Mouse (Mus musculus) brown adipose tissue, adult 24 weeks (tissue): ENCODE measurements around the gene Nfe2l2. TPM values are rescaled to one million over a fixed set of nuclear protein-coding genes. Genes with fewer than 3 reads are reported as not detected.
A peak's percentile ranks its signal among the peaks of the same experiment; 100 is the strongest.

Source experiments
- H3K27ac ChIP-seq: fragments of 200-500 bp; replicated peaks from 2 replicates; pipeline ENCODE4 v1.5.1; 2012; ENCODE audit warnings: low read depth, mild to moderate bottlenecking, low read length
- H3K4me1 ChIP-seq: fragments of 200-500 bp; 2 replicates; pipeline ENCODE4 v1.6.1; 2012; ENCODE audit warnings: low read length, mixed read lengths; ENCODE audit not compliant: control insufficient read depth, insufficient read depth, insufficient read length
- H3K4me3 ChIP-seq: fragments of 200-500 bp; 2 replicates; pipeline ENCODE4 v1.5.1; 2012; ENCODE audit warnings: low read depth, mild to moderate bottlenecking, low read length, moderate library complexity; ENCODE audit not compliant: insufficient read depth
- polyA plus RNA-seq: library from polyadenylated mRNA; stranded (reverse); fragments of >200 nt; gene quantifications from 2 replicates; pipeline ENCODE4 v1.2.4, GENCODE M21; 2012; ENCODE audit not compliant: missing spikeins, insufficient read depth, insufficient read length

Nfe2l2 gene
- 50.2 and 50.6 TPM in 2 replicates for polyA plus RNA-seq

DNA sequence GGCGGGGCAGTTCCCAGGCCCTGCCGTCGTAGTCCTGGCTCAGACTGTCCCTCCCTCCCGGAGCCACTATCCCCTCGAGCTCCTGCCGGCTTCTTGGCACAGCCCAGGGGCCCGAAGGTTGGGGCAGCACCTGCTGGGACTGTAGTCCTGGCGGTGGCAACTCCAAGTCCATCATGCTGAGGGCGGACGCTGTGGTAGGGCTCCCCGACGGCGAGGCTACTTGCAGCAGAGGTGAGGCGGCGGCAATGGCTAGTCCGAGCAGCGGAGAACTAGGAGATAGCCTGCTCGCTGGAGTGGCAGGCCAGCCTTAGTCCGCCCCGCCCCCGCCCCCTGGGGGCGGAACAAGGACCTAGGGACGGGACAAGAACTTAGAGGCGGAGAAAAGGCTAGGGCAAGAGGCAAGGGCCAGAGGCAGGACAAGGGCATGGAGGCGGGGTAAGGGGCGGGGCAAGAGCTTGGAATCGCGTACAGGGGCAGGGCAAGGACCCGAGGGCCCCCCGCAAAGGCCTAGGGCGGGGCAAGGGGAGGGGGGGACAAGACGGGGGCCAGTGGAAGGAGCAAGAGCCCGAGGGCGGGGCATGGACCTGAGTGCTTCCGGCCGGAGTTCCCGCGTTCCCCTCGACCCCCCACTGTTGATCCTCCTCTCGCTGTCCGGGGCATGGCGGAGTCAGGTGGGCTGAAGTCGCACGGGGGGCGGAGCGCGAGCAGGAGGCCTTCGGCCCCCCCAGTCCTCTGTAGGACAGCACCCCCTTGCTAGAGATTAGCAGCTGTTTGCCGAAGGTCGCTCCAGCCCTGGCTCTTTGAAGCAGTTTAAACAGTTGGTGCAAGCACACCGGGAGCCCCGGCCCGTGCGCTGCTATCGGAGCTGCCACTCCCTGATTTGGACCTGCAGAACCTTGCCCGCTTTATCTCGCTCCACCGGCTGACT, at the start of gene Nfe2l2:
Gene Nfe2l2, minus strand, starts transcription at position 408 of the 928 bp plus-strand sequence.
- Histone ChIP-seq H3K4me1 (peaks cover 13% of the 10 kb centered on the region; the same call in 1 of the 2 replicates), H3K4me3 (peak within 1 kb of the TSS; percentile 79), H3K27ac (peak within 1 kb of the TSS; percentile 96)

DNA sequence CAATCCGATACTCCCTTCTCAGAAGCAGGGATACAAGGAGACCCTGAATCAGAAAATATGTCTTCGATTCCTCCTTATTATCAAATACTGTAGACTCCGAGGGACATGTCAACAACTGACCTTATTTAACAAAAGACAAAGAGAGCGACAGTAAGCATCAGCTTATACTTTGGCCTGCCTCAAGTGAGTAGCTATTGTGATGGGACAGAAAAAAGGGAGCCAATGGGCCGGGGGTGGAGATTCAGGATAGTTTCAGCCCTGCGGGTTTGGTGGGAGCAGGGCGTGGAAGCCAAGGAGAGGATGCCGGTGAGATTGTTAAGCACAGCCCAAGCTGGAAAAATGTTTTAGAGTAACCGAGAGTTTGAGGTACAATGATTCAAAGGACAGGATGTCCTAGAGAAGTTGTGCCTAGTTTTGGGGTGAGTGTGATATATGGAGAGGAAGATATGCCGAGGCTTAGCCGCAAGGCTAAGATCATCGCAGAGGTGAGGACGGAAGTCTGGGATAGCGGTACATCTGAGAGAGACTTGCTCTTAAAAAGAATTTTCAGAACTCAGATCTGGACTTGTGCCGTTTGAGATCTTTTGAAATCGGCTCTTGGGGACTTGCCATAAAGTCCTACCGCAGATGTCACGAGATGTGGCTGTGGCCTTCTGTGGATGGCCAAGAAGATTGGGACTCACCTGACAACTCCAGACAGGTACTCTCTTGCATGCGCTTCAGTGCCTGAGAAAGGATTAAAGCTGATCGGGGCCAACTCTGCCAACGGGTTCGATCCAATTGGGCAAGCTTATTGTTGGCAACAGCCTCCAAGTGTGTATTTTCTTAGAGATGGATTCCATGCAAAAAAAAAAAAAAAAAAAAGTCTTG, 48.1 kb upstream of the Nfe2l2 start:
- H3K4me3 ChIP-seq, result no peak overlapping the region
- no peaks in the 10 kb centered on the region; the same call in 1 of the 2 replicates for H3K4me1 ChIP-seq
- no peak overlapping the region for H3K27ac ChIP-seq

GRCm38 (mm10) chr2:75751896-75752295, 47.5 kb upstream of the Nfe2l2 start:
- no peak overlapping the region for H3K27ac ChIP-seq
- no peaks in the 10 kb centered on the region; the same call in 1 of the 2 replicates for H3K4me1 ChIP-seq
- H3K4me3 ChIP-seq, result no peak overlapping the region

DNA sequence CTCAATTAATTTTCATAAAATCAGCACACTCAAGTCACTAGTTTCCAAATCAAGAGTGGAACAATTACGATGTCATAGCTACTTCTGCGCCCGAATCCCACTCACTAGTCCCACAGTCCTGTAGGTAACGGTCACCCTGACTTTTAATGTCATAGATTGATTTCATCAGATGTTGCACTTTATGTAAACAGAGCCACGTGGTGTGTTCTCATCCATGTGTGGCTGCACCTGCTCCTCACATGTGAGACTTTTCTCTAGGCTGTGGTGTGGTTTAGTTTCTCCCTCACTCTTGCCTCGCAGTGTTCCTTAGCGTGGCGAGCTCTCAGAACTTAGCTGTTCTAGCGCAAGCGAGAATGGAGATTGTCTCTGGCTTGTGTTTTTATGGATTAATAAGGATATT, 46.4 kb upstream of the Nfe2l2 start:
- Histone ChIP-seq H3K4me3 (no peak overlapping the region), H3K27ac (no peak overlapping the region), H3K4me1 (no peaks in the 10 kb centered on the region; the same call in 1 of the 2 replicates)

GRCm38 (mm10) chr2:75750043-75750718, 45.7 kb upstream of the Nfe2l2 start:
- H3K4me1 ChIP-seq, result no peaks in the 10 kb centered on the region; the same call in 1 of the 2 replicates
- H3K27ac ChIP-seq, result no peak overlapping the region
- no peak overlapping the region for H3K4me3 ChIP-seq

GRCm38 (mm10) chr2:75748841-75749240, 44.4 kb upstream of the Nfe2l2 start:
- no peak overlapping the region for H3K4me3 ChIP-seq
- H3K27ac ChIP-seq, result no peak overlapping the region
- no peaks in the 10 kb centered on the region; the same call in 1 of the 2 replicates for H3K4me1 ChIP-seq

GRCm38 (mm10) chr2:75737006-75737503, 32.6 kb upstream of the Nfe2l2 start:
- Histone ChIP-seq H3K27ac (no peak overlapping the region), H3K4me1 (no peaks in the 10 kb centered on the region), H3K4me3 (no peak overlapping the region)

DNA sequence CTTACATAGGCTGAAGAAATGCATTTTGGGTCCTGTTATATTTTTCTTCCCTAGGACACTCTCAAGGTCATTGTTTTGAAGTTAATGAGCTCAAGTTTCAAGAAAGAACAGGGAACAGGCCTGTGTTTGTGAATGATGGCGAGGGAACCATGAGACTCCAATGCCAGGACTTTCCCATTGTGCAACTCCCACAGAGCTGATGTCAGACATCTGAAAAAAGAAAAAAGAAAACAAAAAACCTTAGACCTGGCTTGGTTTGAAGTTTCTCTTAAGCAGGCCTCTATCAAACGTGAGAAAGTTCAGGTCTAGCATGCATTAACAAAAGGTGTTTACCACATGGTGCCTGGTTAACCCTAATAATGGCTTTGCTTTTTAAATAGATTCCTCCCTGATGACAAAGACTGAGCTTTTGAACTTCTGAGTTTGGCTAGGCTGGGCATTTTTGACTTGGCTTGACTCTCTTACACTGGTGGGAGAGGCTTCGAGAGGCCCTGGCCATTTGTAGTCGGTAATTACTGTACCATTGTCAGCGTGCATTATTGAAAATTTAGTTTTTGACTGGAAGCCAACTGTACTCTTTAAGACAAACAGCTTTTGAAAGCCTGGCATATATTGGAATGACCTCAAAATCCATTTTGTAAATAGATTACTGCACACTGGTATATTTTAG, 29.9 kb upstream of the Nfe2l2 start:
- peak overlapping the region; percentile 41 for H3K27ac ChIP-seq
- H3K4me1 ChIP-seq, result peaks cover 8% of the 10 kb centered on the region; the same call in 1 of the 2 replicates
- no peak overlapping the region for H3K4me3 ChIP-seq

DNA sequence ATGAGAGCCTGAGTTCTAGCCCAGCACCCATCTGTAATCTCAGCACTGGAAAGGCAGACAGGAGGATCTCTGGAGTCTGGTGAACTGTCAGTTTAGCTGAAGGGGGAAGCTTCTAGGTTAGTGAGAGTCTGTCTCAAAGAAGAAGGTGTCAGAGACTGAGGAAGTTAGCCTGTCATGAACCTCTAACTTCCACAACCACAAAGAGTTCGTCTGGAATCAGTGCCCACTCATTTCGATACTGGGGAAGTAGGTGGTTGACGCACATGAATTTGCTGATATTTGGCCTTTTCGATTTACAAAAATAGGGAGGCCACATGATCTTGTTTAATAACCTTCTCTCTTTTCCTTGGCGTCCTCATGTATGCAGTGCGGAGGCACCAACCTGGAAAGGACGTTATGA, 28.7 kb upstream of the Nfe2l2 start:
- no peak overlapping the region for H3K4me3 ChIP-seq
- peaks cover 8% of the 10 kb centered on the region; the same call in 1 of the 2 replicates for H3K4me1 ChIP-seq
- H3K27ac ChIP-seq, result peak overlapping the region; percentile 59; the same call in 1 of the 2 replicates

DNA sequence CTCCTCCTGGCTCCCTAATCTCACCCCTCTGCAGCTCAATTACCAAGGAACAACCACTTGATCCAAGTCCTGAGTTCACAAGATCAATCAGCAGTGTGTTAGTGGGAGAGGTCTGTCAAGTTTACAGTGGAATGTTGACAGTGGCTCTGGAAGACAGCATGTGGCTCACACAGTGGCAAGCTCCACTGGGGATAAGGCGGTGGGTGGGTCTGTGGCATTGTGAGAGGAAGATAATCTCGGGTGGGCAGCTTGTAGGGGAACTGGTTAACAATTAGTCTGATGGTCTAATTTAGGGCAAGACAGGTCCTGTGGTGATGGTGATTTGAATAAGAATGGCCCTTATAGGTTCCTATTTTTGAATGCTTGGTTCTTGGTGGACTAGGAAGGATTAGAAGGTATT, 27.5 kb upstream of the Nfe2l2 start:
- Histone ChIP-seq H3K27ac (peak overlapping the region; percentile 90; the same call in 1 of the 2 replicates), H3K4me3 (no peak overlapping the region)

DNA sequence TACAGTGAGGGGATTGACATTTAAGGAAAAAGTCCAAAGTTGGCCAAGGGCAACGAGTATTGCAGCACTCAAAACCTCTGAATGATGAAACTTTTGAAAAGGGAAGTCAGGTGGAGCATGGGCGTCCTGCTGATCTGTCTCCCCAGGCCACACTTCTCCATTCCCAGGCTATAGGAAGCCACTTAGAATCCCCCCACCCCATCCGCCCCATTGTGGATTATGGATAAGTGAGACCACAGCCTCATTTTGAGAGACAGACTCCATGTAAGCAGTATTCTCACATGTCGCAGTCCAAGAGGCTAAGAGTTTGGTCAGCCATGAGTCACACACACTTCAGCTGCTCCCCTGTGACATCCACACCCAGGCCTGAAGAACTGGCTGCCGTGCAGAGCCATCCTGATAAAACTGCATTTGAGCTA, 26.8 kb upstream of the Nfe2l2 start:
- no peak overlapping the region for H3K4me3 ChIP-seq
- peak overlapping the region; percentile 90 for H3K27ac ChIP-seq
- peaks cover 8% of the 10 kb centered on the region; the same call in 1 of the 2 replicates for H3K4me1 ChIP-seq

More for the DNA sequence above, 27.5 kb upstream of the Nfe2l2 start:
- H3K4me1 ChIP-seq, result peaks cover 8% of the 10 kb centered on the region; the same call in 1 of the 2 replicates

- peaks cover 8% of the 10 kb centered on the region; the same call in 1 of the 2 replicates for H3K4me1 ChIP-seq
- H3K27ac ChIP-seq, result peak overlapping the region; percentile 55
- H3K4me3 ChIP-seq, result no peak overlapping the region
Measured at GRCm38 (mm10) chr2:75730052-75730451, 25.6 kb upstream of the Nfe2l2 start.

DNA sequence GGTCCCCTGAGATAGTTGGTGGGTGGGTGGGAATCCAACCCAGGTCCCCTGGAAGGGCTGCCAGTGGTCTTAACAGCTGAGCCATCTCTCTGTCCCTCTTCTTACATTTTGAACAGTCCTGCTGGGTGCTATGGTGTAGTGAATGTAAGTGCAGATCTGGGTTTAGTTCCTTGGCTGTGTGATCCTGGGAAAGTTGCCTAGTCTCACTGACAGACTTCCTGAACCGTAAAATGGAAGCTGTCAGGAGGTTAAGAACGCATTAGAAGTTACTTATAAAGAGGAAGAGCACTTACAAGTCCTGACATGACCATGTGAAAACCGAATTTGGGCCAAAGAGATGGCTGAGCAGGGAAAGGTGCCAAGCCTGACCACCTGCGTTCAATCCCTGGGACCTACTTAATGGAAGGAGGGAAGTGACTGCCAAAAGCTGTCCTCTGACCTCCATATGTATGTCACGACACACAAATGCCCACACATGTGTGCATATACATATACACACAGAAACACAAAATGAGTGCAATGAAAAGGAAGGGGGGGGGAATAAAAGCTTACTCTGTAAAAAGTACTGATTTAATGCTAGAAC, 20.5 kb upstream of the Nfe2l2 start:
- no peak overlapping the region for H3K4me3 ChIP-seq
- H3K4me1 ChIP-seq, result 0 out of 2 replicates have a peak, but pooled peaks cover 2% of the 10 kb centered on the region
- H3K27ac ChIP-seq, result no peak overlapping the region
